Mouse (Mus musculus): ENCODE measurements at regions not wholly inside any gene's neighbourhood (a gene's known extent, or its start where the extent isn't known, plus 50 kb on each side); places are given as distances from the start of the nearest gene placed in this dataset.

DNA sequence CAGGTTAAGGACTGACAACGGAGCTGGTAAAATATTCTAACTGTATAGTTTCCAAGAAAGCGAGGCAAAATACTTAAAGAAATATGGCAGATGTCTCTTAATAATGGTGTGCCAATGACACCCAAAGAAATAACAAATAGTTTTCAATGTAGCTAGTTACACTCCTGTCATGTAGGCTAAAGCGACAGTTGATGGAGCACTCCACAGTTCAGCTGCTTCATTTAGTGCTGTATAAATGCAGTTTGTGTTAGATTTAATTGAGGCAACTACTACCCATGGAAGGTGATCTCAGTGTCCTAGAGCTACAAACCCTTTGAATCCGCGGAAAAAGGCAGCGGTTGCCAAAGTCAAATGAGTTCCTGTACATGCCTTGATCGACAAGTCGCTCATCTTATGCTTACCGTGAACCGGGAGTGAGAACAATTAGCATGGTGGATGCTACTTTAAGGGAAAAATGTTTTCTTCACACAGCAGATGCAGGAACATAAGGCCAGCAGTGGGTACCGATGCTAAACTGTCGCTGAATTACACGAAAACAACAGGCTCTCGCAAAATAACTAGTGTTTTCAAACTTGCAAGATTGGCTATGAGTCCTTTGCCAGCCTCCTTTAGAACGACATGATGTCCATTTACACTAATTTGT lies 961.4 kb downstream of the Mat2b start:
- in situ Hi-C loops (cut with MboI, MseI): no loop called here

DNA sequence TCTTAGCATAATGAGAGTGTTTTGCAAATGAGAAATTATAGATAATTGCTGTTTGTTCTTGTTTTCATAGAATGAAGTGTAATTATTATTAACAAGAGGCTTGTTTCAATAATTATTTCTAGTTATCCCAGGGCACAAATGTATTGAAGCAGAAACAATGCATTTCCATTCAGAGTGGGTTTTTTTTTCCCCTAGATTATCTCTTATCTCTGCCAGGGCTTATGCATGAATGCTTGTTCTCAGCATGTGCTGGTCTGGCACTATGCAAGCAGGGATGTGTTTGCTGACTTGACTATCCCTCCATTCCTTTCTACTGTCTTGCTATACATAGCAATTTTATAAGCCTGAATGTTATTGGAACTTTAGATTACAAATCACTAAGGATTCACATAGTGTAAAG lies 971.4 kb downstream of the Mat2b start:
- in situ Hi-C loops (cut with MboI, MseI): no loop called here

DNA sequence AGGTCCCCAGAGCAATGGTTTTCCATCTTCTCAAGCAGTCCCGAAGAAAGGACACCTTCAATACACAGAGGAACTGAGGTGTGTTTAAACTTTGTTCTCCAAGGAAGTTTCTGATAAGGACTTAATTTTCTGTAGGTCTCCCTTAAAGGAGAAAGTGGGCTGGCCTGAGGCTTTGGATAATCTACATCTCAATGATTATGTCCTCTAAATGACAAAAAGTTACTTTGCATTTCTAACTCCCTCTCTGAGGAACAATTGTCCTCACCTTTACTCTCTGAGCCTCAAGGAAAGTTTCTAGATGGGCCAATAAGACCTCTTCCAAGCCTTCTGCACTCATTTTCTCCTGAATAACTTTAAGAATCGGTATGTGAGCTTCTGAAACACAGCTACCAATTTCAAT lies 1016.5 kb downstream of the Mat2b start:
- in situ Hi-C loops (cut with MboI, MseI): no loop called here

DNA sequence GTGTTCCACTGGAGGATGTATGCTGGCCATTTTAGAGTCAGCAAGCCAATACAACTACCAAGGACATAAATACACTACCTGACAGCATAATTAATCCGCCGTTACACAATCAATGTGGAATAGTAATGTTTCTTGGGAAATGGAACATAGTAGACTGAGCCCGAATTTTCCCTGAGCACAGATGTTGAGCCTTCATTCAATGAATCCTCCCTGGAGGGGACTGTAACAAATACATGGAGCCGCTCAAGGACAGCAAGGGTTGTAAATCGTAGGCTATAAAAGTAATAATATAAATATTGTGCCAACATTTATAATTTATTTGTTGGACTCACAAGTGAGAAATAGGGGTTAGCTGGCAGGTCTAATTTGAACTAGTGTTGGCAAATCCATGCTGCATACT lies 1041.4 kb downstream of the Mat2b start:
- in situ Hi-C loops (cut with MboI, MseI): no loop called here

DNA sequence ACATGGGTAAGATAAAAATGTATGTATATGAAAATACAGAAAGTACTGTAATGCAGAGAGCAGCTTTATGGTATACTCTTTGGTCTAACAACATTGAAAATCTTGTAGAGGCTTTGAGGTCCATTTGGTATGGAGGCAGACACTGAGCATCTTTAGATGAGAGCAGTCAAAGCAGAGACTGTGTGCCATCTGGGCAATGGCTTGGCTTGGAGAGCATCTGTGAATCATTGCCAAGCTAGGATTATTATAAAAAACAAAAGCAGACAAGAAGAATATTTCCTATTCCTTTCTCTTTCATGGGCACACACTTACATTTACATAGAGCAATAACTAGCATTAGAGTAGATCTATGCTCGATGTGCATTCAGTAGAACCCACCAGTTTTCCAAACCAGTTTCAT lies 1075.6 kb downstream of the Mat2b start:
- in situ Hi-C loops (cut with MboI, MseI): loop anchor here in 1 of 2 experiments (10.0 kb wide), 1 partner anchor 1845 kb away; no protein-coding TSS in a partner anchor

DNA sequence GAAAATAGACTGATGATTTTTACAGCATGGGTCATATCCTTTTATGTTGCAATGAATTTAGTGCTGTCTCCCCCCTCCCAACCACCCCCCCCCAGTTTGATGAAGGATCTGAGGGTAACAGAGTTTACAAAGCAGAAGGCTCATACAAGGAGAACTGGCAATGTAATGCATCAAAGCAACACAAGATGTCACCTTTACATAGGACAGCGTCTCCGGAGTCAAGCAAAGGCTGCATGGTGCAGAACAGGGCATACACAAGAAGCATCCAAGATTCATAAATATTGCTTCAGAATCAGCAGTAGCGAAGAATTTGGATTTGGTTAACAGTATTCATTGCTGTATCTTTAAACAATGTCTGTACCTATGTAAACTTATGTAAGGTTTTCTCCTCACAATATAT lies 1079.2 kb downstream of the Mat2b start:
- in situ Hi-C loops (cut with MboI, MseI): loop anchor here in 1 of 2 experiments (10.0 kb wide), 1 partner anchor 1849 kb away; no protein-coding TSS in a partner anchor

DNA sequence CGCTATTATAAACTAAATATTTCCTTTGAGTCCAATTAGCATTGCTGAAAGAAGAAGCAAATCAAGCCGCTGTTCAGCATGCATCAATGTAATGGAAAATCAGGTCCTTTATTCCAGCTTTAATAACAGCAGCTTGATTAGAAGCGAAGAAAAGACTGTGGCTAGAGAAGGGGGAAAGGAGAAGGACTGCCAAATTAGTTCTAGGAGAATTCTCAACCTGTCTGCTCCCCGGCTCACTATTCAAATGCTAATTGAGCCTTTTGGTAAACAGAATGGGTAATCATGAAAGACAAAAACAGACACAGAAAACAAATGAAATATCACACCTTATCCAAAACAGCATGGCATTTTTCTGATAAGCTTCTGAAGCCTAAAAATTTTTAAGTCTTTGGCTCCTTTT lies 1098.5 kb downstream of the Mat2b start:
- in situ Hi-C loops (cut with MboI, MseI): no loop called here

DNA sequence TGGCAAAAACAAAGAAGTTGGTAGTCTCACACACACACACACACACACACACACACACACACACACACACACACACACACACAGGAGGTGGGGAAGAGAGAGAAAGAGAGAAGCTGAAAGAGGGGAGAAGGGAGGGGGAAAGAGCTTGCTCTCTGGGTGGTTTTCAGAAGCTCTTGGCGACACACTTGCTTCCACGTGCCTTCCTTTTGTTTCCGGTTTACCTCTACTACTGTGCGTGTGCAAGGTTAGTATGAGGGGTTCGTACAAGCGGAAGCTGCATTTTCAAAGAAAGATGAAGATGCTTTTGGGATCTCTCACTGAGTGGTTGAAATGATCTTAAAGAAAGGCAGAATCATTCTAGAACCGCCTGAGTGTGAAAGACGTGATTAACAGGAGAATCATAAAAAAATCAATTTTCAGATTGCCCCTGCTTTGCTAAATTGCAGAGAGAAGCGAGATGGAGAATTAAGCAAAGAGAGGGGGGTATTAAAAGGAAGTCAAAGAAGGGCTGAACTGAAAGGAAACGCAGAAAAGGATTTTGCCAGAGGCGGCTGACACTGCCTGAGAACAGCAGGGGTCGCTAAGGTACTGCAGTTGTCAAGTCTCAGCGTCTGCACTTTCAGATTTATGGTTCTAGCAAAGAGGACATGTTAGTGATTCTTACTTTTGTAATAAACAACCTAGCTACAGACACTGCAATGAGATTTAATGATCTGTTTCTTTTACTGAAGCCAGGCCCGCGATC lies 1106.2 kb downstream of the Mat2b start:
- in situ Hi-C loops (cut with MboI, MseI): no loop called here

DNA sequence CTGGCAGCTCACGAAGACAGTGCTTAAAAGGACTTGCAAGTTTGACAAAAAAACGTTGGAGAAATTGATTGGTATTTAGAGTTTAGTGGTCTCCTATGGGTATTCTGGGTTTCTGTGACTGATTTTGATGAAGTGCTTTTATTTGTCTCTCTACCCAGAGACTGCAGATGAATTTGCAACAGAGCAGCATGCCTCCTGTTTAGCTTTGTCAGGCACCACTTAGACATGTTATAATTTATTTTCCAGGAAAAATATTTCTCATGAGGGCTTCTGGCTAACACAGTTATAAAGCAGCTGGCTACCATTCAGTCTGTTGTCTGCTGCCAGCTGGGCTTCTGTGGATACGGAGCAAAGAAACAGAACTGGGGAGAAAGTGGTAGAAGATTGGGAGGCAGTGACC lies 1136.7 kb downstream of the Mat2b start:
- in situ Hi-C loops (cut with MboI, MseI): no loop called here

DNA sequence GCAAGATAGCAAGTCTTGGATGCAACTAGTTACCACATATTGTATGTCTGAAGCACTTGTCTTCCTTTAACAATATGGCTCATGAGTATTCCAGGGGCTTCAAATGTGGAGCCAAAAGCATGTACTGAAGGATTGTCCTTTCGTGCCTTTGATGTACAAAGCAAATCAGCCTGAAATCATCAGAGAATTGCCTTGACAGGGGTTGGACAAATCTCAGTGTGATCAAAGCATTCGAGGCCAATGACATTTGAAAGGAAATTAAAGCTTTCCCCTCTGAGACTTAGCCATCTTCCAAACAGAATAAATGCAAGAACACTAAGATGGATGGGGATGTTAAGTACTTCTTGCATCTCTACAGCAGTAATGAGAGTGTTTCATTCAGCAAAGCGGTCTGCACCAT lies 1144.9 kb downstream of the Mat2b start:
- in situ Hi-C loops (cut with MboI, MseI): no loop called here

DNA sequence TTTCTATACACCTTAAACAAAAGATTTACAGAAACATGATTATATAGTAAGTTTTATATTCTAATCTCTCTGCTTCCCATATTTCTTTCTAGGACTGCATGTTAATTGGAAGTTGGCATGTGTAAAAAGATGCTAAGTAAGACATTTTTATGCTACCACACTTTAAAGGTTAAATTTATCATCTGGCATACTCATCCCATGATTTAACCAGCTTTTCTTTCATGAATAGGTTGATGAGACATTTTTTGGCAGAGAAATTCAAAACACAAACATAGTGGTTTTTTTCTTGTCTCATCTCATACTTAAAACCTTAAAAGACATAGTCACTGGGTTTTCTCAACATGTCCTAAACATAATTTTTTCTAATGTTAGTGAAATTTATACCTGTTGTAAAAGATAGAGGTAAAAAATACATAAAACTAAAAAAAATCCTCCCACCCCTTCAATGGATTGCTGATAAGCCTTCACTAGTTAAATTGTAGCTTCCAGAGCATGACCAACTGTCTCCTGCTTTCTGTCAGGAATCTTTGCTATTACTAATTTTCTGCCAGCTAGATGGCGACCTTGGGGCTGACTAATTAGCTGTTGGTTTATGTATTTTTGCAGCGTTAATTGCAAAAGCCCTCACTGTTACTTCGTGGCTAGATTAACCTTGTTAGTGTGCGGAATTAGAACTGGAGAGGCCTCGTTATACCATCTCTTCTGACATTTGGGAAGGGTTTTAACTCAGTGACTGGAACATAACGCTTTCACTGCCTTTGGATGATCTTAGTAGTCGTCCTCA lies 1169.9 kb downstream of the Mat2b start:
- in situ Hi-C loops (cut with MboI, MseI): no loop called here

DNA sequence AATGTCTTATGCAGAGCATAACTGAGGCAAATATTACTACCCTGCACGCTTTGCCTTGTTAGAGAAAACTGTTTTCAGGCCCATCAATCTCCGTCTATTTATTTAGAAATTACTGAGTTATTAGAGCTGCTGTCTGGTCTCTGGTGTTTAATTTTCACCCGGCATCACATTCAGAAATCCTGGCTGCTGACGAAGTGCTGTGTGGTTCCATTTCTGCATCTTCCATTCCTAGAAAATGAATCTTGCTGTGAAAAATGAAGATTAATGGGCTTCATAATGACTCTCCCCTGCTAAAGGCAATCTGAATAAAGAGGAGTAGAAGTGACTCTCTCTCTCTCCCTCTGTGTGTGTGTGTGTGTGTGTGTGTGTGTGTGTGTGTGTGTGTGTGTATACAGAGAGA lies 1199.8 kb downstream of the Mat2b start:
- in situ Hi-C loops (cut with MboI, MseI): no loop called here

DNA sequence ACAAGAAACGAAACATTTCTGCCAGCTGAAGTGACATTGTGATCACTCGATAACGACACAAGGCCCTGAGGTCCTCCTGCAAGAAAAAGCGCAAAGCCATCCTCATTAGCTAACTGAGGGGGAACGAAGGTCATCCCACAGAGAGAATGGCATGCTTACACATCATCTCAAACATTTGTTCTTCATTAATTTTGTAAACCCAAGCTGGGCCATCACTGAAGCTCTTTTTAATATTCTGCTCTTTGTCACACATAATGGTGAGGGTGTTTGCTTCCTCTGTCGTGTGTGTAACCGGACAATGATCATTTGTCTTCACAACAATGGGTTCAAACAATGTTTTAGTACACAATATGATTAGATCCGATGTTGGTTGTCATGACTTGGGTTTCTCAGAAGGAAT lies 1217.9 kb downstream of the Mat2b start:
- in situ Hi-C loops (cut with MboI, MseI): no loop called here

DNA sequence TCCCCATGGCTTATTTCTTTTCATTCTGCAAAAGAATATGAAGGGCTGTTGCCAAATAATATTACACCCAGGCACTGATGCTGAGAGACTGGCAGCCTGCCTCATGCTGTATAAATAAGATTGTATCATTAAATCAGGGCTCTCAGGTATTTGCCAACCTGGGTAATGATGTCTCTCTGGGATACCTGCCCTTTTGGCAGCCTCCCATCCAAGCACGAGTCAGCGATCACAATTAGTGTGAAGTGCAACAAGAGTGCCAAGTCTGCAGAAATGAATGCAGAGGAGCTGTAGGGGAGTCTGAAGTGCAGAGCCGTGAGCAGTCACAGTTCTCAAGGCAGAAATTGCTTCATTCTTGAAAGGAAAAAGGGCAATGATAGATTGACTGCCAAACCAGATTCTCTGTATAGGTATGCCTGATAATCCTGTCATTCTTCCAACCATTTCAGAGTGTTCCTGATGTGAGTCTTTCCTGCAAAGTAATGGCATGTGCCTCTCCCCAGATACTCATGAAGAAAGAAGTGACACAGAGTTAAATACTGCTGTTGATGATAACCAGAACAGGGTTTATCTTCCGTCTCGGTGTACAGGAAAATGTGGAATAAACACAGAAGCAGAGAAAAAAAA lies 1241.6 kb downstream of the Mat2b start:
- in situ Hi-C loops (cut with MboI, MseI): no loop called here

DNA sequence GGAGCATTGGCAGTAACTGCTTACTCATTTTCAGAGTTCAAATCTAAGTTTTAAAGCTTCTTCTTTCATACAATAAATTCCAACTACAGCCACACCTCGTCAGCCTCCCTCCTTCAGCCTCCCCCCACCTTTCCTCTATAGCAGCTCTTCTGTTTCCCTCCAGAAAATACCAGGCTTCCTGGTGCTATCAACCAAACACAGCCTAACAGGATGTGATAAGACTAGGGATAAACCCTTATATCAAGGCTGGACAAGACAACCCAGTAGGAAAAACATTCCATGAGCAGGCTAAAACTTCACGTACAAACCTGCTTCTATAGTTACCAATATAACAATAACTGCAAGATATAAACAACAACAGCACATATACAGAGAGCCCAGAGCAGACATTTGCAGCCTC lies 1248.6 kb downstream of the Mat2b start:
- in situ Hi-C loops (cut with MboI, MseI): no loop called here

DNA sequence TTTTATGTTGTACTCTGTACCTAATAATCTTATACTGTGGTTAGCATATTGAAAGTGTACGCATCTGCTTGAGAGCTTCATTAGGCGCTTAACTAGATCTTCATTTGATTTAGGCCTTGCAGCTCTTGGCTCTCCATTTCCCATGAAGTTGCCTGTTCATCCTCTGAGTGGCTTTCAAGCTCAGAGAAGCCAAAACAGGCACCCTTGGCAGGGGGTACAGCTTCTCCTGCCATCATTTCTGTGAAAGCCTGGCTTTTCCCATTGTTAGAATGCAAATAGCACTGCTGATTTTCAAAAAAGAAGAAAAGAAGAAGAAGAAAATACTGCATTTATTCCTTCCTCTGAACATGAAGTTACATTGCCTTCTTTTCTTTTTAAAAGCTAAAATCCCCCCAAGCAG lies 1283.3 kb downstream of the Mat2b start:
- in situ Hi-C loops (cut with MboI, MseI): no loop called here

DNA sequence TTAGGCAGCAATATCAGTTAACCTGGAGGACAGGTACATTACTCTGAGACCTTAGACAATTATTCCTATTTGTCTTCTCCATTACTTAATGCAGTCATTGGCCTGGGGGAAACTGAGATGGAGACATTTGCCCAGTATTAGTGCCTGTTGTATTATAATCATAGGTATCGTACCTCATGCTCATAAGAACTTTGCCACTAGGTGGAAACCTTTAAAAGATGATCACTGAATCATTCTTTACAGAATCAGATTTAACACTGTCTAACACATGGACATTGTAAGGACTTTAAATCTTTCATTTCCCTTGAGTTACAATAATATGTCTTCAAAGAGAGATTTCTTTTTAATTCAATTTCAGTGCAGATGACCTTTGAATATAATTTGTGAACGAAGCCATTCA lies 1283.8 kb downstream of the Mat2b start:
- in situ Hi-C loops (cut with MboI, MseI): no loop called here

DNA sequence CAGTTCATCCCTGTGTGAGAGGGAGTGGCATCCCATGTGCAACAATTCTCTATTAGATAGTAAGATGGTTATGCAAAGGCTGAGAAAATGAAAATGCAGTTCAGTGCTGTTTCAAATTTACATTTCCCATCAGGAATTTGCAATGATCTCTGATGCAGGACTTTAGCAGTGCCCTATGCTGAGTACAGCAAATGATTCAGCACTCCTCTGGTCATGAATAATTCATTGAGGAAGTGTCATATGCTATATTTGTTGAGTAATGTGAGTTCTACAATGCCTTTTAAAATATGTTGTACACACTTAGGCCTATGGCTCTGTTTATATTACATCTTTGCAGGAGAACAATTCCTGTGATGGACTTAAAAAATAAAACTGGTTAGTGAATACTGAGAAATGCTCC lies 1330.2 kb downstream of the Mat2b start:
- in situ Hi-C loops (cut with MboI, MseI): no loop called here

DNA sequence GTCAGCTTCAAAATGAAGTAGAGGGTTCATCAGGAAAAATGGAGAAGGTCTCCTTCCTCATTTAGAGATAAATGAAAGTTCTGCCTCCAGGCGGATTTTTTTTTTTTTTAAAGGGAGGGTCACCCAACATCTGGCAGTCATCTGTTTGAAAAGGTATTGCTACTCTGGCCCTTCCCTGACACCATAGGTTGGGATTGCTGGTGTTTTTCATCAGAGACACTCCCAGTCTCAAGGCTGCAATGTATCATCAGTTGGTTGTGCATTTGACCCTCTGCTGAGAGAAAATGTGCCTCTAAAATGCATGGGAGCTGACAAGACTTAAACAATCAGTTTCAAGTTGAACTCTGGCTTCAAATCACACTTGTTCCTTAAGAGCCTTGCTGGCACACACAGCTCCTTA lies 1344.4 kb downstream of the Mat2b start:
- in situ Hi-C loops (cut with MboI, MseI): no loop called here

Measured in T-helper 17 cell (primary cell).